ENCODE assay signal across 7 mouse cellular contexts in genomic region chr3:146405213-146406006, GRCm38 (mm10). TPM values are rescaled to one million over a fixed set of nuclear protein-coding genes. Genes with fewer than 3 reads are reported as not detected.
DNase-seq lines count a peak whose midpoint lies in the region; ATAC-seq and TF ChIP-seq lines count a peak whose summit lies in the region.

No protein-coding gene starts in this region.

- no peaks in the 10 kb centered on the region for H3K9me3 ChIP-seq in neural tube, embryonic 11.5 days (ENCODE audit: control insufficient read depth, low read length)
- H3K9me3 ChIP-seq in embryonic facial prominence, embryonic 15.5 days (replicated peaks): 0 out of 2 replicates have a peak, but pooled peaks cover 5% of the 10 kb centered on the region
- no peaks in the 10 kb centered on the region for H3K9me3 ChIP-seq in intestine, postnatal 0 days (ENCODE audit: control insufficient read depth)
- 0 out of 2 replicates have a peak, but pooled peaks cover 6% of the 10 kb centered on the region for H3K9me3 ChIP-seq in neural tube, embryonic 13.5 days

- no peaks in the 10 kb centered on the region for H3K27me3 ChIP-seq in neural tube, embryonic 11.5 days (ENCODE audit: control insufficient read depth, insufficient read depth, low read length)
- no peaks in the 10 kb centered on the region for H3K27me3 ChIP-seq in embryonic facial prominence, embryonic 15.5 days
- H3K27me3 ChIP-seq in intestine, postnatal 0 days (replicated peaks; ENCODE audit: control insufficient read depth, insufficient read depth, low read length): no peaks in the 10 kb centered on the region
- H3K27me3 ChIP-seq in neural tube, embryonic 13.5 days: no peaks in the 10 kb centered on the region

- no peak for DNase-seq in neural tube, embryonic 11.5 days (ENCODE audit: low spot score)
- DNase-seq in neural tube, embryonic 10.5 days (ENCODE audit: extremely low spot score, low spot score): no peak
- DNase-seq in adrenal gland, postnatal 36 days: no peak
- DNase-seq in left cerebral cortex, adult 18-20 months (ENCODE audit: low spot score in 2 of 2): no peak

- H3K9ac ChIP-seq in neural tube, embryonic 11.5 days (ENCODE audit: low read length): peak overlapping the region; percentile 93
- H3K9ac ChIP-seq in embryonic facial prominence, embryonic 15.5 days: peak overlapping the region; percentile 77
- peak overlapping the region; percentile 72 for H3K9ac ChIP-seq in intestine, postnatal 0 days (ENCODE audit: low read depth, low read length)
- H3K9ac ChIP-seq in neural tube, embryonic 13.5 days: peak overlapping the region; percentile 92

- no peak for ATAC-seq in neural tube, embryonic 11.5 days (ENCODE audit: insufficient read depth, low FRiP score, low TSS enrichment)
- ATAC-seq in embryonic facial prominence, embryonic 15.5 days (ENCODE audit: insufficient number of reproducible peaks, low FRiP score, low TSS enrichment, low read depth): no peak
- ATAC-seq in intestine, postnatal 0 days: no peak
- ATAC-seq in neural tube, embryonic 13.5 days (ENCODE audit: low read depth): no peak

- no peak for TF ChIP-seq CTCF in intestine, postnatal 0 days (IDR thresholded peaks at IDR 0.05; ENCODE audit: low read depth)

- 47% methylated on average over 18 of the region's 18 CpGs for WGBS in neural tube, embryonic 11.5 days
- WGBS in embryonic facial prominence, embryonic 15.5 days: 15% methylated on average over 18 of the region's 18 CpGs
- WGBS in intestine, postnatal 0 days: 26% methylated on average over 18 of the region's 18 CpGs
- WGBS in neural tube, embryonic 13.5 days: 39% methylated on average over 18 of the region's 18 CpGs

- H3K27ac ChIP-seq in neural tube, embryonic 11.5 days (ENCODE audit: low read depth, low read length): no peak overlapping the region
- peak overlapping the region; percentile 84 for H3K27ac ChIP-seq in embryonic facial prominence, embryonic 15.5 days (replicated peaks)
- peak overlapping the region; percentile 89 for H3K27ac ChIP-seq in intestine, postnatal 0 days (ENCODE audit: low read depth, low read length)
- peak overlapping the region; percentile 86; the same call in 1 of the 2 replicates for H3K27ac ChIP-seq in neural tube, embryonic 13.5 days (replicated peaks)

- H3K4me1 ChIP-seq in neural tube, embryonic 11.5 days (ENCODE audit: control insufficient read depth, insufficient read depth, low read length): peaks cover 10% of the 10 kb centered on the region; the same call in 1 of the 2 replicates
- H3K4me1 ChIP-seq in embryonic facial prominence, embryonic 15.5 days: peaks cover 28% of the 10 kb centered on the region
- H3K4me1 ChIP-seq in intestine, postnatal 0 days (replicated peaks; ENCODE audit: control insufficient read depth, insufficient read depth, low read length): no peaks in the 10 kb centered on the region
- H3K4me1 ChIP-seq in neural tube, embryonic 13.5 days (replicated peaks): peaks cover 34% of the 10 kb centered on the region

- peak overlapping the region; percentile 76 for H3K4me2 ChIP-seq in neural tube, embryonic 11.5 days (ENCODE audit: low read depth)
- H3K4me2 ChIP-seq in embryonic facial prominence, embryonic 15.5 days (replicated peaks): peak overlapping the region; percentile 75
- H3K4me2 ChIP-seq in intestine, postnatal 0 days (replicated peaks; ENCODE audit: low read depth): peak overlapping the region; percentile 97
- peak overlapping the region; percentile 85 for H3K4me2 ChIP-seq in neural tube, embryonic 13.5 days

- peak overlapping the region; percentile 94 for H3K4me3 ChIP-seq in neural tube, embryonic 11.5 days (ENCODE audit: low read depth, low read length)
- peak overlapping the region; percentile 95 for H3K4me3 ChIP-seq in embryonic facial prominence, embryonic 15.5 days (replicated peaks)
- H3K4me3 ChIP-seq in intestine, postnatal 0 days (ENCODE audit: low read depth, low read length): peak overlapping the region; percentile 78
- H3K4me3 ChIP-seq in neural tube, embryonic 13.5 days: peak overlapping the region; percentile 95

- no peaks in the 10 kb centered on the region for H3K36me3 ChIP-seq in neural tube, embryonic 11.5 days (ENCODE audit: control insufficient read depth, insufficient read depth, low read length)
- H3K36me3 ChIP-seq in embryonic facial prominence, embryonic 15.5 days: no peaks in the 10 kb centered on the region
- no peaks in the 10 kb centered on the region for H3K36me3 ChIP-seq in intestine, postnatal 0 days (ENCODE audit: control insufficient read depth, insufficient read depth)
- no peaks in the 10 kb centered on the region for H3K36me3 ChIP-seq in neural tube, embryonic 13.5 days

RNA-seq across cellular contexts. Expression of gene Ssx2ip, which starts 1.0 kb away (rescaled TPM):
- polyA plus RNA-seq in neural tube, embryonic 11.5 days (2014; fragmentation: Nextera tagmentation; extraction: Ambion mirVana): 28.1 and 28.8 TPM in 2 replicates
- 32.4 and 34.3 TPM in 2 replicates for polyA plus RNA-seq in embryonic facial prominence, embryonic 15.5 days (2015; fragmentation: Nextera tagmentation; extraction: Ambion mirVana)
- polyA plus RNA-seq in intestine, postnatal 0 days (2015; fragmentation: Nextera tagmentation; extraction: Ambion mirVana): 31.1 TPM in 2 replicates
- polyA plus RNA-seq in neural tube, embryonic 13.5 days (2015; fragmentation: Nextera tagmentation; extraction: Ambion mirVana): 13.4 and 15.1 TPM in 2 replicates
- total RNA-seq in adrenal gland, postnatal 36 days (2021): 1 to 10 TPM; 8.4 to 9.6 TPM
- total RNA-seq in left cerebral cortex, adult 18-20 months (2021): 10 to 100 TPM; 91.0 to 96.5 TPM

RNA-seq across cellular contexts. Expression of gene Ctbs, which starts 44.2 kb away (rescaled TPM):
- 5.3 and 5.5 TPM in 2 replicates for polyA plus RNA-seq in neural tube, embryonic 11.5 days (2014; fragmentation: Nextera tagmentation; extraction: Ambion mirVana)
- polyA plus RNA-seq in embryonic facial prominence, embryonic 15.5 days (2015; fragmentation: Nextera tagmentation; extraction: Ambion mirVana): 10.5 and 10.6 TPM in 2 replicates
- polyA plus RNA-seq in intestine, postnatal 0 days (2015; fragmentation: Nextera tagmentation; extraction: Ambion mirVana): 8.1 and 8.3 TPM in 2 replicates
- polyA plus RNA-seq in neural tube, embryonic 13.5 days (2015; fragmentation: Nextera tagmentation; extraction: Ambion mirVana): 5.7 and 6.4 TPM in 2 replicates
- 10 to 100 TPM in 1 of 2 experiments, 1 to 10 TPM in 1; 8.1 to 12.3 TPM for total RNA-seq in adrenal gland, postnatal 36 days (2021)
- total RNA-seq in left cerebral cortex, adult 18-20 months (2021): 1 to 10 TPM; 6.5 to 7.5 TPM
